In genomic region chr14:54883154-54884021, GRCm38 (mm10) we compare ENCODE assay signal across 8 mouse cellular contexts. TPM values are rescaled to one million over a fixed set of nuclear protein-coding genes. Genes with fewer than 3 reads are reported as not detected.
DNase-seq lines count a peak whose midpoint lies in the region; ATAC-seq and TF ChIP-seq lines count a peak whose summit lies in the region.

Gene Bcl2l2, plus strand, starts transcription at chr14:54883377.
Gene Gm20521, plus strand, starts transcription at chr14:54883441.

- no peak for TF ChIP-seq CTCF in lung, postnatal 0 days (IDR thresholded peaks at IDR 0.05)

- no peak for TF ChIP-seq EP300 in lung, postnatal 0 days (IDR thresholded peaks at IDR 0.05)

- ATAC-seq in hematopoietic stem cell, adult 5-6 weeks (replicated peaks in 1 of 2; ENCODE audit: insufficient read depth in 1 of 2, low FRiP score in 2 of 2, low TSS enrichment in 1 of 2, low read depth in 1 of 2, poor library complexity in 2 of 2, severe bottlenecking in 2 of 2), result peak; percentile 82 to 83
- ATAC-seq in lung, postnatal 0 days, result peak; percentile 95

- H3K4me2 ChIP-seq in lung, postnatal 0 days (replicated peaks; ENCODE audit: low read depth, low read length), result peak within 1 kb of the TSS; percentile 70

- peak within 1 kb of the TSS; percentile 84 for H3K9ac ChIP-seq in lung, postnatal 0 days (replicated peaks; ENCODE audit: low read depth)

- H3K27me3 ChIP-seq in lung, postnatal 0 days (replicated peaks; ENCODE audit: insufficient read depth, low read length), result no peaks in the 10 kb centered on the region

- DNase-seq in Muller cell, postnatal 12 days (ENCODE audit: inconsistent ontology term), result peak; percentile 97
- DNase-seq in cerebellum, adult 9-11 months, result peak; percentile 88
- peak; percentile 79 for DNase-seq in forelimb bud, embryonic 11.5 days (ENCODE audit: low read depth, low spot score)
- DNase-seq in layer of hippocampus, adult 9-11 months, result peak; percentile 84
- DNase-seq in lung, postnatal 0 days (ENCODE audit: low spot score), result peak; percentile 95
- peak; percentile 63 for DNase-seq in ovary, postnatal 14 days (ENCODE audit: low spot score)
- DNase-seq in urinary bladder, adult 18-20 months (ENCODE audit: low spot score in 2 of 2), result peak; percentile 69 to 81

- peaks cover 4% of the 10 kb centered on the region; the same call in 1 of the 2 replicates for H3K4me1 ChIP-seq in lung, postnatal 0 days (ENCODE audit: insufficient read depth, low read depth, low read length)

- peak within 1 kb of the TSS; percentile 63 for H3K4me3 ChIP-seq in lung, postnatal 0 days (ENCODE audit: low read depth, low read length)

- 2% methylated on average over 22 of the region's 27 CpGs for WGBS in lung, postnatal 0 days

- no peaks in the 10 kb centered on the region for H3K9me3 ChIP-seq in lung, postnatal 0 days (ENCODE audit: low read length)

- 0 out of 2 replicates have a peak, but pooled peaks cover 4% of the 10 kb centered on the region for H3K36me3 ChIP-seq in lung, postnatal 0 days (ENCODE audit: insufficient read depth, low read length)

- H3K27ac ChIP-seq in lung, postnatal 0 days (ENCODE audit: low read length), result peak within 1 kb of the TSS; percentile 97

RNA-seq across cellular contexts. Expression of gene Bcl2l2, which starts in this region (rescaled TPM):
- 6.1 and 13.1 TPM in 2 replicates for total RNA-seq in hematopoietic stem cell, adult 5-6 weeks (2017)
- 5.4 and 6.1 TPM in 2 replicates for polyA plus RNA-seq in lung, postnatal 0 days (2015; fragmentation: Nextera tagmentation; extraction: Ambion mirVana)

RNA-seq across cellular contexts. Expression of gene Gm20521, which starts in this region (rescaled TPM):
- total RNA-seq in hematopoietic stem cell, adult 5-6 weeks (2017), result not detected in 2 replicates
- polyA plus RNA-seq in lung, postnatal 0 days (2015; fragmentation: Nextera tagmentation; extraction: Ambion mirVana), result 0.31 and 0.98 TPM in 2 replicates

Comparison
In these comparisons a context has a peak if more than half of its experiments do, and no peak if none do; other contexts are left out.
1. Peak in every context shown above with its lines: DNase-seq, ATAC-seq, H3K4me3 ChIP-seq and H3K27ac ChIP-seq.